Mouse (Mus musculus) bone marrow macrophage, adult 2 months (primary cell): ENCODE data around the gene Kalrn. TPM values are rescaled to one million over a fixed set of nuclear protein-coding genes. Genes with fewer than 3 reads are reported as not detected.
"Not testable (repeated sequence)": the region's sequence is repeated elsewhere in the genome, so short reads cannot be mapped to it uniquely, and the experiment has no call there.

ENCODE experiments used
- H3K27ac ChIP-seq: 2 replicates; pipeline ENCODE4 v1.5.1; 2012; ENCODE audit warnings: low read depth, low read length; ENCODE audit not compliant: insufficient read depth
- H3K4me1 ChIP-seq: 2 replicates; pipeline ENCODE4 v1.6.1; 2012; ENCODE audit warnings: low read length; ENCODE audit not compliant: control insufficient read depth, insufficient read depth
- H3K4me3 ChIP-seq: 2 replicates; pipeline ENCODE4 v1.5.1; 2012; ENCODE audit warnings: mild to moderate bottlenecking, low read length, moderate library complexity; ENCODE audit not compliant: insufficient read depth
- CTCF ChIP-seq: IDR thresholded peaks from 2 replicates; pipeline ENCODE4 v1.5.1; 2012; ENCODE audit warnings: low read depth, mild to moderate bottlenecking, low read length, moderate library complexity
- POLR2A ChIP-seq: IDR thresholded peaks from 2 replicates; pipeline ENCODE4 v1.6.1; 2012; ENCODE audit warnings: mild to moderate bottlenecking, low read depth, low read length, borderline replicate concordance
- polyA plus RNA-seq: library from polyadenylated mRNA; stranded (reverse); fragments of >200 nt; gene quantifications from 2 replicates; pipeline ENCODE4 v1.2.4, GENCODE M21; 2012; ENCODE audit not compliant: missing spikeins, insufficient read depth, insufficient read length

Gene Kalrn
- polyA plus RNA-seq, 1 experiment, result not detected

DNA sequence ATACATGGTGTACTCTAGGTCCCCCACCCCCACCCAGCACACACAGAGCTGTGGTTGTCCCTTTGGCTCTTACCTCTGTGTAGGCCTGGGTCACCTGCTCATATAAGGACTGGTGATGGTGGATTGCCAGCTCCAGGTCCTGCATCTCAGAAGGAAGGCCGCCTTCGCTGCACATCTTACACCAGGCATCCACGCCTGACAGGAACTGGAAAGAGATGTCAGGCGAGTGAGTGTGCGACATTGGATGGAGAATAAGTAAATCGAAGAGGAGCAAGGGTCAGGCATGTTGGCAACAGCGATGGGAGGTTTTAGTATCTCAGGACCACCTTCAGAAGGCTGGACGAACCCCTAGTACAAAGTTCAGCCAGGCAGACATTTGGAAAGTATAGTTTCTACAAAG lies 263.0 kb downstream of the Kalrn start:
- TF ChIP-seq POLR2A (no peak), CTCF (no peak)
- H3K27ac ChIP-seq, result no peak overlapping the region
- H3K4me3 ChIP-seq, result no peak overlapping the region

DNA sequence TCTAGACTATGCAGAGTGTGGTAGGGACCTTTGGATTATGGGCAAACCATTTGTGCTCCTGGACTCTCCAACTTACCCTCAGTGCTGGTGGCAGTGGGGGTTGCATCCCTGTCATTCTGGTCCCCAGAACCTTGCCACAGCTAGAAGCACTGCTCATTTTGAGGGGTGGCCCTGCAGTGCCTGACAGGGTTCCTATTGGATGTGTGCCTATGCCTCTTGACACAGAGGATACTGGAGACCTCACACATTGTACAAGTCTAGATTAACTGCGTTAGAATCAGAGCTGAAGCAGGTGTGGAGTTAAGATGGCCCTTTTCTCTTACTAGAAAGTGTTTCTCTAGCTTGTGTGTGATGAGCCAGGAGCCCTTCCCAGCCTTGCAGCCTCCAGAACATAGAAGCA lies 265.0 kb downstream of the Kalrn start:
- Histone ChIP-seq H3K4me3 (no peak overlapping the region), H3K4me1 (no peaks in the 10 kb centered on the region), H3K27ac (no peak overlapping the region)
- TF ChIP-seq POLR2A (no peak), CTCF (no peak)

More for the DNA sequence above, 263.0 kb downstream of the Kalrn start:
- H3K4me1 ChIP-seq, result no peaks in the 10 kb centered on the region

DNA sequence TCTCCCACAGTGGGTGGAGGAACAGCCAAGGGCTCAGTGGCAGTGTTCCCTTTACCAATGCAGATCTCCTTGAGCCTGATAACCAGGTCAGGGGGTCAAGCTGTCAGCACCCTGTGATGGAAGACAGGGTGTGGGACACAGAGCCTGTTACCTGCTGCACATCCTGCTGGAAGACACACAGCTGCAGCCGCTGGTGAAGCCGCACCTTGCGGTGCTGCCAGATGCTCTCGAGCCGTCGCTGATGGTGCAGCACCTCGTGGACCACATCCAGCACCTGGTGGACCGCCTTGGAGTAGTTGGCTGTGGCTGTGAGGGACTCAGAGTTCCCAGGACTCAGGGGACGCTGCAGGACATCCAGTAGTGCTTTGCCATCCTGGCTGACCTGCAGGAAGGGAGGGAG lies 265.9 kb downstream of the Kalrn start:
- no peak for TF ChIP-seq CTCF
- TF ChIP-seq POLR2A, result no peak
- no peak overlapping the region for H3K27ac ChIP-seq
- H3K4me1 ChIP-seq, result no peaks in the 10 kb centered on the region
- no peak overlapping the region for H3K4me3 ChIP-seq

DNA sequence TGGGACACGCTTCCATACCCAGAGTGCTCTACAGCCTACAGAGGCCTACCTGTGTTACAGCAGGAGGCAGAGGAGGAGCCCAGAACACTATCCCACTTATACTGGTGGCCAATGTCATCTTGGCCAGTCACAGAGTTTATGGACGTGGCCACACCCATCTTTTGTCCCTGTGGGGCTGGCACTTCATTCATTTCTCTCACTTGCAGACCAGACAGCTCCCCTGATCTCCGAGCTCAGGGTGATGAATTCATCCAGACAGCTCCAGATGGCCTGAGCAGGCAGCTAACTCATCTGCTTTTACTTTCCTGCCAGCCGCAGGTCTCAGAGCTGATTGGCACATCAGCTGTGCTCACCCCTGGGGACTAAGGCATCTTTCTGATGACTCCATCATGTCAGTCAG lies 267.7 kb downstream of the Kalrn start:
- Histone ChIP-seq H3K4me1 (no peaks in the 10 kb centered on the region), H3K4me3 (no peak overlapping the region), H3K27ac (no peak overlapping the region)
- no peak for TF ChIP-seq POLR2A
- TF ChIP-seq CTCF, result no peak

- not testable (repeated sequence) for H3K4me3 ChIP-seq, H3K27ac ChIP-seq, H3K4me1 ChIP-seq
These were observed 269.5 kb downstream of the Kalrn start for GRCm38 (mm10) chr16:34303818-34304217.

DNA sequence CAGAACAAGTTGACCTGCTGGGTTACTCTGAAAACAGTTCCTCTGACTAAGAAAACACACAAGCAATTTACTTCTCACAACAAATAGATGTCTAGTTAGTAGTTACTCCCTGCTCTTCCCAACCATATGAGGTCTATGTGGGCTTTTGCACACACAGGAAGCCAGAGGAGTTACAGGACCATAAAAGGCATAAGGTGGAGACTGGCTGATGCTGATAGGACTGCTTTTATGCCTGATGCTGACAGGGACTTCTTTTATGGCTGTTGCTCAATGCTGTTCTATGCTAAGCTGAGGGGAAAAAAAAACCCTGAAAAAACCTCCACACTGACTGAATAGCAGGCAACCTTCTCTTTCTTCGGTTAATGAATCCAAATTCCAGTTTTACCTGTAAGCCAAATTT lies 270.8 kb downstream of the Kalrn start:
- H3K27ac ChIP-seq, result no peak overlapping the region
- TF ChIP-seq POLR2A (no peak), CTCF (no peak)
- no peaks in the 10 kb centered on the region for H3K4me1 ChIP-seq
- no peak overlapping the region for H3K4me3 ChIP-seq

- Histone ChIP-seq H3K27ac (no peak overlapping the region), H3K4me1 (no peaks in the 10 kb centered on the region), H3K4me3 (no peak overlapping the region)
- TF ChIP-seq POLR2A, result no peak
- TF ChIP-seq CTCF, result peak; percentile 34; the same call in 1 of the 2 replicates
These were observed 271.3 kb downstream of the Kalrn start for GRCm38 (mm10) chr16:34302063-34302462.

DNA sequence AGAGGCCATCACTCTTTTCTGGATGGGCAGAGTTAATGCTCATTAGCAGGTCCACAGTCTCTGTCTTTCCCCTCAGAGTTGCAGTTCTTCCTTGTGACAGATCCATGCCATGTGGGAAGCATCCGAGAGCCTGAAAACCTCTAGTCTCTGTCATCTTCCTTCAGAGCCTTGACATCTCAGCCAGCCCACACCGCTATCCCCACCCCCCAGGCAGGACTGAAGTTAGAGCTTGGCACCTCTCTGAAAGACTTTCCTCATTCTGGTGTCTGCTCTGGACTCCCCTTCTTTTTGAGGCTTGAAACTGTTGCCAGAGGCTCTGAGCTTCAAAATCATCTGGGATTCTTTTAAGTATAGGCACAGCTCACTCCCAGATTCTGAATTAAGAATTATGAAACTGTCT lies 274.1 kb downstream of the Kalrn start:
- H3K4me3 ChIP-seq, result no peak overlapping the region
- no peak for TF ChIP-seq POLR2A
- TF ChIP-seq CTCF, result no peak
- no peaks in the 10 kb centered on the region for H3K4me1 ChIP-seq
- no peak overlapping the region for H3K27ac ChIP-seq

DNA sequence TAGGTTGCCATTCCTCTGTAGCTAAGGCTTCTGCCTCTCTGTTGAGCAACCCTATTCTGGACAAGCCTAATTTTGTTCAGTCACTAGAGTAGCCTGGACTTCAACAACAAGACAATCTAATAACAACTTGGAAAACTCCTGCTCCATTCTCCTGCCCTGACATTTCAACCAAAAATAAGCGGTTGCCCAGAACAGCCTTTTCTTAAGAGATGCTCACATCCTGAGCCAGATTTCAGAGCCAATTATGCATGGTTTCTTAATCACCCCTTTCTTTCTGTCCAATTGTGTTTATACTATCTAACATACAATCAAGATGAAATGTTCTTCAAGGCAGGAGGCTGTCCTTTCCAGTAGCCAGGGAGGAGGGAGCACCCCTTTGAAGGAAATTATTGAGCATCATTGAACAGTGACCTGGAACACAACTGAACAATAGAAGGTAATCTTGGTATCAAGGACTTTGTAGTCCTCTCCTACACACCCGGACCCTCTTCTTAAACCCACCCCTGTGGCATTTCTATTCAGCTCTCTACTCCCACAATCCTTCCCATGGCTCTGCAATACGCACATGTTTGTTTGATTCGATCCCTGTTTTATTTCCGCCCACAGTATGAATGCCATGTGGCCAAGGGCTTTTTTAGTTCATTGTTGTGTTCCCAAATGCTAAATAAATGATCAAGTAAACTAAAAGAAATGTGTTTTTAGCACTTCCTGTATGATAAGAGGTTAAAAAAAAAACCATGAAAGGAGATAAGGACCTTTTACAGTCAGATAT lies 275.2 kb downstream of the Kalrn start:
- no peaks in the 10 kb centered on the region for H3K4me1 ChIP-seq
- no peak overlapping the region for H3K4me3 ChIP-seq
- TF ChIP-seq CTCF (no peak), POLR2A (no peak)
- no peak overlapping the region for H3K27ac ChIP-seq

- no peak overlapping the region for H3K27ac ChIP-seq
- TF ChIP-seq POLR2A, result no peak
- no peak overlapping the region for H3K4me3 ChIP-seq
- H3K4me1 ChIP-seq, result no peaks in the 10 kb centered on the region
These were observed 278.8 kb downstream of the Kalrn start for GRCm38 (mm10) chr16:34294568-34294967.

- H3K4me1 ChIP-seq, result no peaks in the 10 kb centered on the region
- TF ChIP-seq CTCF, result no peak
- TF ChIP-seq POLR2A, result no peak
These were observed 279.7 kb downstream of the Kalrn start for GRCm38 (mm10) chr16:34293675-34294074.

GRCm38 (mm10) chr16:34289583-34289982 lies 283.7 kb downstream of the Kalrn start:
- TF ChIP-seq CTCF (no peak), POLR2A (no peak)
- no peak overlapping the region for H3K27ac ChIP-seq
- H3K4me3 ChIP-seq, result no peak overlapping the region
- H3K4me1 ChIP-seq, result no peaks in the 10 kb centered on the region

More at GRCm38 (mm10) chr16:34293675-34294074, 279.7 kb downstream of the Kalrn start:
- H3K4me3 ChIP-seq, result no peak overlapping the region
- H3K27ac ChIP-seq, result no peak overlapping the region
